16 mouse cellular contexts compared by ENCODE assay signal in genomic region chr12:114067166-114067565, GRCm38 (mm10).
"Had no signal": no experiment of that assay in that cellular context is flagged by ENCODE, and none has a peak within 500 bp of the region (broad histone marks: within the 10 kb centered on the region; RNA-seq: fewer than 3 reads in every experiment).

No protein-coding gene starts in this region.

- DNase-seq: lung, adult 18-20 months; lung, embryonic 14.5 days; lung, postnatal 10 days; lung, postnatal 4 days; midbrain, embryonic 14.5 days; retina, postnatal 1 day; right cerebral cortex, postnatal 14 days; spleen, adult 18-20 months; thymus, adult 18-20 months; thymus, postnatal 14 days; thymus, postnatal 36 days had no signal

- H3K36me3 ChIP-seq: midbrain, embryonic 10.5 days; midbrain, embryonic 12.5 days; neural tube, embryonic 13.5 days; neural tube, embryonic 15.5 days had no signal

- H3K4me1 ChIP-seq: midbrain, embryonic 10.5 days; midbrain, embryonic 12.5 days; neural tube, embryonic 13.5 days; neural tube, embryonic 15.5 days had no signal

- H3K4me3 ChIP-seq: midbrain, embryonic 10.5 days; midbrain, embryonic 12.5 days; myocyte; neural tube, embryonic 13.5 days; neural tube, embryonic 15.5 days had no signal

- H3K27ac ChIP-seq: midbrain, embryonic 10.5 days; midbrain, embryonic 12.5 days; neural tube, embryonic 13.5 days; neural tube, embryonic 15.5 days had no signal

- H3K9ac ChIP-seq: lung, embryonic 14.5 days; midbrain, embryonic 12.5 days; neural tube, embryonic 13.5 days; neural tube, embryonic 15.5 days had no signal
